Mouse (Mus musculus): Measurements from ENCODE around the gene Lrp1. TPM values are rescaled to one million over a fixed set of nuclear protein-coding genes. Genes with fewer than 3 reads are reported as not detected.

Gene Lrp1
- polyA plus RNA-seq, 1 experiment from 2014 or later = 57.6 TPM

DNA sequence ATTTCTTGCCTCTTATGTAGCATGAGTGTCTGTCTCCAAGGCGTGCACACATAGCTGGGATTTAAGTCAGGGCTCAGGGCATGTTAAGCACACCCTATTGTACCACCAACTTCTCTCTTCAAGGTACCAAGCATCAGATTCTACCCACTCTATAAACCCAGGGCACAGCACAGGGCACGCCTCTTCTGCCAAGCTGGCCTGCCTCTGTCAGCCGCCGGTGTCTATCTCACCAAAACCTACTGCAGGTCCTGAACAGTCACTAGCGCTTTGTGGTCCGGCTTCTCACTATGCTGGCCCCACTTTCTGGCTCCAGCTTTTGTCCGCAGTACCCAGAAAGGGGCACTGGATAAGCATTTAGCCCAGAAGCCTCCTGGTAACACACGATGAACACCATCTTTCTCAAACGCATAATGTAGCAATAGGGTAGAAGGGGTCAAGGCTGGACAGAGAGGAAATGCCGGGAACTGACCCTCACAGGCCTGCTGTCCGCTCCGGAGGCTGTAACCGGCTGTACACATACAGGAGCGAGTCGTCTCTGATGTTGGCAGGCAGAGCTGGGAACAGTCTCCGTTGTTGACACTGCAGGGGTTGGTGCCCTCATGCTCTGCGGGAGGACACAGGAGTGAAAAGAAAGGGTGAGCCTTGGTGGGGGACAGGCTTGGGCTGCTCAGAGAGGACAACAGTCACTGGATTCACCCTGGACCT lies 49.9 kb downstream of the Lrp1 start:
- H3K9me3 ChIP-seq (ENCODE audit: control insufficient read depth, low read length) = no peaks in the 10 kb centered on the region
- H3K4me3 ChIP-seq (ENCODE audit: low read depth, low read length) = no peak overlapping the region
- peaks cover 21% of the 10 kb centered on the region for H3K36me3 ChIP-seq (ENCODE audit: control insufficient read depth, insufficient read depth, low read length)
- H3K27me3 ChIP-seq (ENCODE audit: control insufficient read depth, insufficient read depth, low read length) = no peaks in the 10 kb centered on the region
- no peaks in the 10 kb centered on the region for H3K4me1 ChIP-seq (ENCODE audit: control insufficient read depth, insufficient read depth, low read length)
- no peak overlapping the region for H3K27ac ChIP-seq (replicated peaks; ENCODE audit: low read depth, low read length)
- no peak for DNase-seq (ENCODE audit: low spot score)
- H3K9ac ChIP-seq (ENCODE audit: low read length) = no peak overlapping the region
- no peak for ATAC-seq (ENCODE audit: insufficient number of reproducible peaks, low FRiP score, low TSS enrichment, low read depth)
- no peak overlapping the region for H3K4me2 ChIP-seq (ENCODE audit: low read depth, severe bottlenecking)
- WGBS = 91% methylated on average over 17 of the region's 17 CpGs

- DNase-seq (ENCODE audit: low spot score) (no peak), ATAC-seq (ENCODE audit: insufficient number of reproducible peaks, low FRiP score, low TSS enrichment, low read depth) (no peak)
- H3K27ac ChIP-seq (replicated peaks; ENCODE audit: low read depth, low read length) = no peak overlapping the region
Observed at GRCm38 (mm10) chr10:127570384-127570783, 50.6 kb downstream of the Lrp1 start.

GRCm38 (mm10) chr10:127569450-127569849 lies 51.5 kb downstream of the Lrp1 start:
- Histone ChIP-seq H3K9me3 (ENCODE audit: control insufficient read depth, low read length) (no peaks in the 10 kb centered on the region), H3K36me3 (ENCODE audit: control insufficient read depth, insufficient read depth, low read length) (peaks cover 11% of the 10 kb centered on the region), H3K27me3 (ENCODE audit: control insufficient read depth, insufficient read depth, low read length) (no peaks in the 10 kb centered on the region), H3K4me1 (ENCODE audit: control insufficient read depth, insufficient read depth, low read length) (no peaks in the 10 kb centered on the region), H3K4me2 (ENCODE audit: low read depth, severe bottlenecking) (no peak overlapping the region), H3K4me3 (ENCODE audit: low read depth, low read length) (no peak overlapping the region), H3K9ac (ENCODE audit: low read length) (no peak overlapping the region), H3K27ac (replicated peaks; ENCODE audit: low read depth, low read length) (no peak overlapping the region)
- DNase-seq (ENCODE audit: low spot score) = peak; percentile 89
- no peak for ATAC-seq (ENCODE audit: insufficient number of reproducible peaks, low FRiP score, low TSS enrichment, low read depth)
- WGBS = 29% methylated on average over 3 of the region's 3 CpGs

More at GRCm38 (mm10) chr10:127570384-127570783, 50.6 kb downstream of the Lrp1 start:
- 76% methylated on average over 6 of the region's 6 CpGs for WGBS
- Histone ChIP-seq H3K9ac (ENCODE audit: low read length) (no peak overlapping the region; the same call in 1 of the 2 replicates), H3K36me3 (ENCODE audit: control insufficient read depth, insufficient read depth, low read length) (peaks cover 19% of the 10 kb centered on the region), H3K4me2 (ENCODE audit: low read depth, severe bottlenecking) (no peak overlapping the region), H3K4me1 (ENCODE audit: control insufficient read depth, insufficient read depth, low read length) (no peaks in the 10 kb centered on the region), H3K9me3 (ENCODE audit: control insufficient read depth, low read length) (no peaks in the 10 kb centered on the region), H3K4me3 (ENCODE audit: low read depth, low read length) (no peak overlapping the region), H3K27me3 (ENCODE audit: control insufficient read depth, insufficient read depth, low read length) (no peaks in the 10 kb centered on the region)

GRCm38 (mm10) chr10:127566553-127567326 lies 54.2 kb downstream of the Lrp1 start:
- no peak overlapping the region for H3K9ac ChIP-seq (ENCODE audit: low read length)
- DNase-seq (ENCODE audit: low spot score) = no peak
- H3K4me2 ChIP-seq (ENCODE audit: low read depth, severe bottlenecking) = no peak overlapping the region
- H3K4me1 ChIP-seq (ENCODE audit: control insufficient read depth, insufficient read depth, low read length) = no peaks in the 10 kb centered on the region
- no peak for ATAC-seq (ENCODE audit: insufficient number of reproducible peaks, low FRiP score, low TSS enrichment, low read depth)
- H3K4me3 ChIP-seq (ENCODE audit: low read depth, low read length) = no peak overlapping the region
- H3K36me3 ChIP-seq (ENCODE audit: control insufficient read depth, insufficient read depth, low read length) = peaks cover 14% of the 10 kb centered on the region
- H3K9me3 ChIP-seq (ENCODE audit: control insufficient read depth, low read length) = no peaks in the 10 kb centered on the region
- WGBS = 95% methylated on average over 28 of the region's 28 CpGs
- no peaks in the 10 kb centered on the region for H3K27me3 ChIP-seq (ENCODE audit: control insufficient read depth, insufficient read depth, low read length)
- H3K27ac ChIP-seq (replicated peaks; ENCODE audit: low read depth, low read length) = no peak overlapping the region

DNA sequence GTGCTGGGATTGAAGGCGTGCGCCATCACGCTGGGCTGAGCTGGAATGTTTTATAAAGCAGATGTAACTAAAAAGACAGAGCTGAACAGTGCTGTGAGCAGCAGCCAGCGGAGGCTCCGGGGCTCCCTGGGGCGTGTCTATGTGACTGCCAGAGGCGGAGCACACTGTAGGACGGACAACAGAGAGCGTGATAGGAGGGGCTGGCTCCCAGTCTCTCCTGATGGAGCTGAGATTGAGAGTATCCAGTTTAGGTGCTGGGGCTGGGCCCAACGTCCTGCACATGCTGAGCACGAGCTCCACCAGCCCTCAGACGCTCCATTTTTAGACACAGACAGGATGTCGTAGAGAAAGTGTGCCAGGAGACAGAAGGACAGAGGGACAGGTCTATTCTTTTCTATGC lies 56.6 kb downstream of the Lrp1 start:
- Histone ChIP-seq H3K36me3 (ENCODE audit: control insufficient read depth, insufficient read depth, low read length) (peaks cover 25% of the 10 kb centered on the region), H3K27ac (replicated peaks; ENCODE audit: low read depth, low read length) (no peak overlapping the region), H3K9ac (ENCODE audit: low read length) (no peak overlapping the region), H3K4me1 (ENCODE audit: control insufficient read depth, insufficient read depth, low read length) (no peaks in the 10 kb centered on the region), H3K9me3 (ENCODE audit: control insufficient read depth, low read length) (no peaks in the 10 kb centered on the region), H3K27me3 (ENCODE audit: control insufficient read depth, insufficient read depth, low read length) (no peaks in the 10 kb centered on the region), H3K4me2 (ENCODE audit: low read depth, severe bottlenecking) (no peak overlapping the region), H3K4me3 (ENCODE audit: low read depth, low read length) (no peak overlapping the region)
- DNase-seq (ENCODE audit: low spot score) = no peak
- ATAC-seq (ENCODE audit: insufficient number of reproducible peaks, low FRiP score, low TSS enrichment, low read depth) = 0 out of 2 replicates have a peak, but pooled peaks have one; percentile 11
- 66% methylated on average over 13 of the region's 13 CpGs for WGBS

DNA sequence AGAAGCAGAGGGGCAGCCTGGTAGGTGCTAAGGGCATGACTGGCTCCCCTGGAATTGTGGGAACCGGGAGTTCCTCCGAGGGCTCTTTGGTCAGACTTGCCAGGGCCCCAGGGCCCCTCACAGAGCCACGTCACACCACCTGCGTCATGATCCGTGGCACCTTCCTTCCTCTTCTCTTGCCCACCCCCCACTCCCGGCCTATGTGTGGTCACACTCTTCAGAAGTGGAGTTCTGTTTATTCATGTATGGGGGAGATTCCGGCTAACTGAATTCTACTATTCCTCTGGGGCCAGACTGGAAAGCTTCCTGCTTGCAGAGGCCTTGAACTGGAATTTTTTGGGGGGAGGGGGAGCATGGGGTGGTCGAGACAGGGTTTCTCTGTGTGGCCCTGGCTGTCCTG lies 57.1 kb downstream of the Lrp1 start:
- no peaks in the 10 kb centered on the region for H3K9me3 ChIP-seq (ENCODE audit: control insufficient read depth, low read length)
- no peaks in the 10 kb centered on the region for H3K4me1 ChIP-seq (ENCODE audit: control insufficient read depth, insufficient read depth, low read length)
- DNase-seq (ENCODE audit: low spot score) = no peak
- H3K4me2 ChIP-seq (ENCODE audit: low read depth, severe bottlenecking) = no peak overlapping the region
- H3K36me3 ChIP-seq (ENCODE audit: control insufficient read depth, insufficient read depth, low read length) = peaks cover 26% of the 10 kb centered on the region
- ATAC-seq (ENCODE audit: insufficient number of reproducible peaks, low FRiP score, low TSS enrichment, low read depth) = no peak
- no peak overlapping the region for H3K27ac ChIP-seq (replicated peaks; ENCODE audit: low read depth, low read length)
- H3K27me3 ChIP-seq (ENCODE audit: control insufficient read depth, insufficient read depth, low read length) = no peaks in the 10 kb centered on the region
- 82% methylated on average over 8 of the region's 8 CpGs for WGBS
- no peak overlapping the region for H3K4me3 ChIP-seq (ENCODE audit: low read depth, low read length)
- no peak overlapping the region for H3K9ac ChIP-seq (ENCODE audit: low read length)

DNA sequence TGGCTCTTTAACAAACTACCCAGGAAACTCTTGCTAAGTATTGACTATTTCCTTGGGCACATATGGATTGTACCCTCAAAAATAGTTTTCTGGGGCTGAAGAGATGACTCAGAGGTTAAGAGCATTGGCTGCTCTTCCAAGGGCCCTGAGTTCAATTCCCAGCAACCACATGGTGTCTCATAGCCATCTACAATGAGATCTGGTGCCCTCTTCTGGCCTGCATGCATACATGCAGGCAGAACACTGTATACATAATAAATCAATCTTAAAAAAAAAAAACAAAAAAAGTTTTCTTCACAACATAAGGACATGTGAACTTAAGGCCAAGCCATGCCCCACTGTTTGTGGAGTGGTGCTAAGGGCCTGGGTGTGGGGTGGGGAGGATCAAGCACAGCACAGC lies 59.8 kb downstream of the Lrp1 start:
- Histone ChIP-seq H3K27ac (replicated peaks; ENCODE audit: low read depth, low read length) (no peak overlapping the region), H3K27me3 (ENCODE audit: control insufficient read depth, insufficient read depth, low read length) (no peaks in the 10 kb centered on the region), H3K4me2 (ENCODE audit: low read depth, severe bottlenecking) (no peak overlapping the region), H3K9me3 (ENCODE audit: control insufficient read depth, low read length) (peaks cover under 1% of the 10 kb centered on the region; the same call in 1 of the 2 replicates), H3K4me3 (ENCODE audit: low read depth, low read length) (no peak overlapping the region), H3K9ac (ENCODE audit: low read length) (no peak overlapping the region), H3K4me1 (ENCODE audit: control insufficient read depth, insufficient read depth, low read length) (no peaks in the 10 kb centered on the region), H3K36me3 (ENCODE audit: control insufficient read depth, insufficient read depth, low read length) (peaks cover 47% of the 10 kb centered on the region)
- ATAC-seq (ENCODE audit: insufficient number of reproducible peaks, low FRiP score, low TSS enrichment, low read depth) = no peak
- no peak for DNase-seq (ENCODE audit: low spot score)

- DNase-seq (ENCODE audit: low spot score) (peak; percentile 43), ATAC-seq (ENCODE audit: insufficient number of reproducible peaks, low FRiP score, low TSS enrichment, low read depth) (no peak)
- H3K9ac ChIP-seq (ENCODE audit: low read length) = no peak overlapping the region
- peaks cover 2% of the 10 kb centered on the region; the same call in 1 of the 2 replicates for H3K9me3 ChIP-seq (ENCODE audit: control insufficient read depth, low read length)
- H3K27me3 ChIP-seq (ENCODE audit: control insufficient read depth, insufficient read depth, low read length) = no peaks in the 10 kb centered on the region
- WGBS = 87% methylated on average over 13 of the region's 13 CpGs
- peaks cover 56% of the 10 kb centered on the region for H3K36me3 ChIP-seq (ENCODE audit: control insufficient read depth, insufficient read depth, low read length)
- H3K4me1 ChIP-seq (ENCODE audit: control insufficient read depth, insufficient read depth, low read length) = no peaks in the 10 kb centered on the region
- no peak overlapping the region for H3K27ac ChIP-seq (replicated peaks; ENCODE audit: low read depth, low read length)
- no peak overlapping the region for H3K4me3 ChIP-seq (ENCODE audit: low read depth, low read length)
- H3K4me2 ChIP-seq (ENCODE audit: low read depth, severe bottlenecking) = no peak overlapping the region
Observed at GRCm38 (mm10) chr10:127557397-127557796, 63.6 kb downstream of the Lrp1 start.
